Mouse (Mus musculus) CH12.LX (cell line): ENCODE data around the gene Itgb4. TPM values are rescaled to one million over a fixed set of nuclear protein-coding genes. Genes with fewer than 3 reads are reported as not detected.

Experiments used
- DNase-seq: peaks from one replicate; pipeline ENCODE4 v3.0.0-alpha.2; 2013; ENCODE audit errors: extremely low read depth
- H3K27ac ChIP-seq: 2 replicates; pipeline ENCODE4 v1.5.1; 2012; ENCODE audit warnings: low read depth, mild to moderate bottlenecking, control low read depth, moderate library complexity; ENCODE audit not compliant: insufficient read depth
- H3K27me3 ChIP-seq: replicated peaks from 2 replicates; pipeline ENCODE3; 2012; ENCODE audit warnings: inconsistent platforms
- H3K36me3 ChIP-seq, 2 experiments: replicated peaks in 1 of 2; 2 replicates each; pipeline versions ENCODE3 to v1.6.1; 2012; ENCODE audit warnings: inconsistent platforms in 1 of 2, low read length in 1 of 2, mild to moderate bottlenecking in 1 of 2, mixed read lengths in 1 of 2, moderate library complexity in 1 of 2; ENCODE audit not compliant: control insufficient read depth in 1 of 2, insufficient read depth in 1 of 2
- H3K4me1 ChIP-seq, 2 experiments: 2 replicates each; pipeline ENCODE4 v1.6.1; 2012; ENCODE audit warnings: inconsistent platforms in 1 of 2, moderate library complexity in 1 of 2; ENCODE audit not compliant: insufficient read depth in 2 of 2, control insufficient read depth in 1 of 2
- H3K4me2 ChIP-seq: 2 replicates; pipeline ENCODE4 v1.6.1; 2012; ENCODE audit warnings: low read depth, mild to moderate bottlenecking, control low read depth; ENCODE audit not compliant: poor library complexity, insufficient read depth, severe bottlenecking
- H3K4me3 ChIP-seq, 3 experiments: fragments of 150-350 bp in 1 of 3; sonication (generic) in 1 of 3; replicated peaks in 1 of 3; 2 replicates each; pipeline versions ENCODE3 to v1.5.1; 2011 to 2012; ENCODE audit warnings: low read depth in 2 of 3, low read length in 2 of 3, mild to moderate bottlenecking in 2 of 3, moderate library complexity in 2 of 3, control low read depth in 1 of 3, improper control_type of control experiment in 1 of 3, inconsistent platforms in 1 of 3, mixed read lengths in 1 of 3; ENCODE audit not compliant: poor library complexity in 1 of 3
- H3K79me2 ChIP-seq: replicated peaks from 2 replicates; pipeline ENCODE4 v1.6.1; 2012; ENCODE audit warnings: mild to moderate bottlenecking, moderate library complexity; ENCODE audit not compliant: control insufficient read depth, poor library complexity, insufficient read depth, severe bottlenecking; ENCODE audit errors: extremely low read depth
- H3K9ac ChIP-seq: 2 replicates; pipeline ENCODE4 v1.6.1; 2012; ENCODE audit warnings: low read depth, mild to moderate bottlenecking, control low read depth, moderate library complexity; ENCODE audit not compliant: insufficient read depth
- H3K9me3 ChIP-seq: replicated peaks from 2 replicates; pipeline ENCODE3; 2012; ENCODE audit warnings: low read length, inconsistent platforms, mixed read lengths
- CHD1 ChIP-seq: IDR thresholded peaks from 2 replicates; pipeline ENCODE4 v1.6.1; 2012; ENCODE audit warnings: low read depth, low read length, improper control_type of control experiment, inconsistent platforms
- CTCF ChIP-seq, 2 experiments: IDR thresholded peaks in 1 of 2; conservative IDR thresholded peaks in 1 of 2; 2 replicates each; pipeline ENCODE4 v1.5.1; 2011 to 2012; ENCODE audit warnings: low read depth in 2 of 2, low read length in 2 of 2, improper control_type of control experiment in 1 of 2, inconsistent platforms in 1 of 2, mild to moderate bottlenecking in 1 of 2, moderate library complexity in 1 of 2
- ETS1 ChIP-seq: conservative IDR thresholded peaks from 2 replicates; pipeline ENCODE4 v1.6.1; 2012; ENCODE audit warnings: low read depth, mild to moderate bottlenecking, inconsistent platforms, low read length, improper control_type of control experiment, moderate library complexity
- IRF4 ChIP-seq: IDR thresholded peaks from 2 replicates; pipeline ENCODE4 v1.6.1; 2014; ENCODE audit warnings: low read depth, mild to moderate bottlenecking, inconsistent platforms, low read length, improper control_type of control experiment
- JUND ChIP-seq: conservative IDR thresholded peaks from 2 replicates; pipeline ENCODE4 v1.6.1; 2011; ENCODE audit warnings: low read depth, low read length, improper control_type of control experiment
- MAX ChIP-seq: IDR thresholded peaks from 2 replicates; pipeline ENCODE4 v1.6.1; 2011; ENCODE audit warnings: low read length, improper control_type of control experiment
- MYC ChIP-seq: IDR thresholded peaks from 2 replicates; pipeline ENCODE4 v1.6.1; 2011; ENCODE audit warnings: low read depth, mild to moderate bottlenecking, improper control_type of control experiment, low read length
- NRF1 ChIP-seq: IDR thresholded peaks from 2 replicates; pipeline ENCODE4 v1.6.1; 2014; ENCODE audit warnings: low read depth, mild to moderate bottlenecking, inconsistent platforms, low read length, improper control_type of control experiment, moderate library complexity
- PAX5 ChIP-seq: IDR thresholded peaks from 2 replicates; pipeline ENCODE4 v1.6.1; 2012; ENCODE audit warnings: low read length, inconsistent platforms, mixed read lengths
- POLR2AphosphoS2 ChIP-seq: IDR thresholded peaks from 2 replicates; pipeline ENCODE4 v1.6.1; 2011; ENCODE audit warnings: low read depth, low read length, improper control_type of control experiment
- SIN3A ChIP-seq: IDR thresholded peaks from 2 replicates; pipeline ENCODE4 v1.6.1; 2012; ENCODE audit warnings: low read length, improper control_type of control experiment, inconsistent platforms
- SMC3 ChIP-seq: IDR thresholded peaks from 2 replicates; pipeline ENCODE4 v1.6.1; 2011; ENCODE audit warnings: low read depth, low read length, improper control_type of control experiment
- dilution Hi-C: fragments of 300-500 bp; cut with MboI; formaldehyde crosslinking; loops from 2 replicates; pipeline ENCODE4 v1.14.3; 2020; ENCODE audit warnings: low sequenced_read_pairs; ENCODE audit not compliant: extremely low pct_unique_long_range_greater_than_20kb, extremely low pct_ligation_motif_present
- in situ Hi-C: fragments of 300-500 bp; cut with MboI; formaldehyde crosslinking; loops from 3 replicates; pipeline ENCODE4 v1.14.3; 2019; ENCODE audit warnings: low sequenced_read_pairs, low pct_ligation_motif_present, low pct_unique_long_range_greater_than_20kb, mixed read lengths
- polyA plus RNA-seq: library from polyadenylated mRNA; unstranded; fragments of >175 nt; gene quantifications from 2 replicates; pipeline ENCODE4 v1.2.1, GENCODE M21; 2012; ENCODE audit warnings: low read depth; ENCODE audit not compliant: insufficient read length
- total RNA-seq, 2 experiments: library from RNA; depleted of rRNA; stranded (reverse); fragments of 300-350 nt in 1 of 2; fragments of >200 nt in 1 of 2; gene quantifications; 2 replicates each; pipeline ENCODE4 v1.2.3; 2012 to 2014

The Itgb4 gene
- total RNA-seq (2012; rRNA removed) (3.4 and 6.3 TPM in 2 replicates), total RNA-seq (2014; rRNA removed) (0.09 and 0.42 TPM in 2 replicates), polyA plus RNA-seq (0.59 and 0.91 TPM in 2 replicates)

- Histone ChIP-seq H3K9me3 (no peaks in the 10 kb centered on the region), H3K4me1 (peaks cover 6 to 10% of the 10 kb centered on the region in 2 experiments), H3K27ac (no peak within 1 kb of the TSS), H3K36me3 (no peaks in the 10 kb centered on the region), H3K4me3 (peak within 1 kb of the TSS in 1 of 3 experiments; percentile 15), H3K79me2 (no peaks in the 10 kb centered on the region), H3K4me2 (peak within 1 kb of the TSS; percentile 35), H3K9ac (no peak within 1 kb of the TSS), H3K27me3 (peaks cover 61% of the 10 kb centered on the region)
- TF ChIP-seq POLR2AphosphoS2 (no peak), CTCF (conservative IDR thresholded peaks at IDR 0.05 in 1 of 2, IDR thresholded peaks at IDR 0.05 in 1 of 2; ENCODE audit: low read depth in 2 of 2, low read length in 2 of 2) (peak in 1 of 2 experiments; percentile 44; a peak in 2 of 4 replicates), IRF4 (0 out of 2 replicates have a peak, but pooled peaks have one; percentile 21), NRF1 (peak; percentile 34; the same call in 1 of the 2 replicates), SIN3A (no peak), JUND (no peak), SMC3 (0 out of 2 replicates have a peak, but pooled peaks have one; percentile 4), MYC (no peak)
- dilution Hi-C loops (no loop called here), in situ Hi-C loops (no loop called here)
- no peak for DNase-seq
Measured at GRCm38 (mm10) chr11:115974309-115975082, at the start of gene Itgb4. Gene Itgb4, plus strand, starts transcription at chr11:115974709.

GRCm38 (mm10) chr11:115929031-115929430, 45.5 kb upstream of the Itgb4 start:
- H3K4me1 ChIP-seq: peaks cover 27 to 72% of the 10 kb centered on the region in 2 experiments
- TF ChIP-seq CHD1 (peak; percentile 2; the same call in 1 of the 2 replicates), ETS1 (no peak), MAX (peak; percentile 84), IRF4 (0 out of 2 replicates have a peak, but pooled peaks have one; percentile 8), PAX5 (no peak), MYC (peak; percentile 83)
- TF ChIP-seq, all 38 proteins: peak for 4
- Histone ChIP-seq H3K9ac (peak overlapping the region; percentile 52), H3K79me2 (peaks cover 18% of the 10 kb centered on the region), H3K27me3 (no peaks in the 10 kb centered on the region), H3K4me2 (peak overlapping the region; percentile 92), H3K9me3 (no peaks in the 10 kb centered on the region), H3K36me3 (peaks cover 31 to 38% of the 10 kb centered on the region in 2 experiments), H3K4me3 (peak overlapping the region in 2 of 3 experiments; percentile 2 to 25), H3K27ac (peak overlapping the region; percentile 94)
- dilution Hi-C loops: no loop called here
- in situ Hi-C loops: no loop called here
- peak; percentile 72 for DNase-seq
